Comparison of ENCODE assay signal across 8 mouse cellular contexts in genomic region chr14:25739957-25740565, GRCm38 (mm10). TPM values are rescaled to one million over a fixed set of nuclear protein-coding genes. Genes with fewer than 3 reads are reported as not detected.
DNase-seq lines count a peak whose midpoint lies in the region; ATAC-seq and TF ChIP-seq lines count a peak whose summit lies in the region.
"Had no signal": no experiment of that assay in that cellular context is flagged by ENCODE, and none has a peak within 500 bp of the region (broad histone marks: within the 10 kb centered on the region; RNA-seq: fewer than 3 reads in every experiment).

No protein-coding gene starts in this region.

- TF ChIP-seq EP300 in stomach, postnatal 0 days (optimal IDR thresholded peaks at IDR 0.05): no peak

- no peak overlapping the region for H3K4me2 ChIP-seq in stomach, embryonic 16.5 days (ENCODE audit: low read depth, low read length)
- no peak overlapping the region for H3K4me2 ChIP-seq in stomach, postnatal 0 days (replicated peaks; ENCODE audit: low read depth)
- H3K4me2 ChIP-seq: liver, embryonic 15.5 days had no signal

- no peak for DNase-seq in stomach, postnatal 0 days (ENCODE audit: low spot score)
- DNase-seq in frontal cortex, postnatal 10 days (ENCODE audit: low spot score in 2 of 2): peak; percentile 69 to 82
- peak; percentile 78 for DNase-seq in left cerebral cortex, adult 9 months (ENCODE audit: low spot score in 2 of 2)
- DNase-seq in ovary, postnatal 14 days (ENCODE audit: low spot score): no peak
- no peak for DNase-seq in spleen, adult 18-20 months
- no peak for DNase-seq in kidney, adult 18-20 months

- 0 out of 2 replicates have a peak, but pooled peaks have one; percentile 14 for ATAC-seq in stomach, embryonic 16.5 days (ENCODE audit: insufficient read depth, low FRiP score)
- no peak for ATAC-seq in stomach, postnatal 0 days (ENCODE audit: low FRiP score, low TSS enrichment)

- TF ChIP-seq CTCF in stomach, postnatal 0 days (IDR thresholded peaks at IDR 0.05; ENCODE audit: low read depth): no peak

- peaks cover 3% of the 10 kb centered on the region; the same call in 1 of the 2 replicates for H3K36me3 ChIP-seq in stomach, embryonic 16.5 days (ENCODE audit: control insufficient read depth, insufficient read depth, low read length)
- H3K36me3 ChIP-seq in stomach, postnatal 0 days (ENCODE audit: control insufficient read depth, insufficient read depth, low read length): peaks cover 6% of the 10 kb centered on the region; the same call in 1 of the 2 replicates

- no peak overlapping the region for H3K9ac ChIP-seq in stomach, embryonic 16.5 days (ENCODE audit: low read length)
- H3K9ac ChIP-seq in stomach, postnatal 0 days (ENCODE audit: low read length): no peak overlapping the region
- H3K9ac ChIP-seq: liver, embryonic 15.5 days had no signal

- H3K4me3 ChIP-seq in stomach, embryonic 16.5 days (replicated peaks; ENCODE audit: low read length): no peak overlapping the region
- no peak overlapping the region for H3K4me3 ChIP-seq in stomach, postnatal 0 days (ENCODE audit: low read depth, low read length)
- H3K4me3 ChIP-seq: liver, embryonic 15.5 days had no signal

- no peaks in the 10 kb centered on the region for H3K9me3 ChIP-seq in stomach, embryonic 16.5 days (replicated peaks; ENCODE audit: control insufficient read depth, low read length)
- H3K9me3 ChIP-seq in stomach, postnatal 0 days (ENCODE audit: control insufficient read depth, low read length): no peaks in the 10 kb centered on the region
- H3K9me3 ChIP-seq: liver, embryonic 15.5 days had no signal

- peaks cover 41% of the 10 kb centered on the region for H3K4me1 ChIP-seq in stomach, embryonic 16.5 days (ENCODE audit: control insufficient read depth, insufficient read depth, low read length)
- H3K4me1 ChIP-seq in stomach, postnatal 0 days (replicated peaks; ENCODE audit: control insufficient read depth, insufficient read depth): peaks cover 22% of the 10 kb centered on the region

- no peaks in the 10 kb centered on the region for H3K27me3 ChIP-seq in stomach, embryonic 16.5 days (ENCODE audit: control insufficient read depth, insufficient read depth, low read length)
- H3K27me3 ChIP-seq in stomach, postnatal 0 days (ENCODE audit: control insufficient read depth, insufficient read depth, low read length): no peaks in the 10 kb centered on the region
- H3K27me3 ChIP-seq: liver, embryonic 15.5 days had no signal

- WGBS in stomach, embryonic 16.5 days: 70% methylated on average over 4 of the region's 4 CpGs
- 79% methylated on average over 4 of the region's 4 CpGs for WGBS in stomach, postnatal 0 days

- H3K27ac ChIP-seq in stomach, embryonic 16.5 days (ENCODE audit: low read length): no peak overlapping the region
- no peak overlapping the region for H3K27ac ChIP-seq in stomach, postnatal 0 days (replicated peaks)
- H3K27ac ChIP-seq: liver, embryonic 15.5 days had no signal

RNA-seq across cellular contexts. Expression of gene Zcchc24, which starts 28.8 kb away (rescaled TPM):
- polyA plus RNA-seq in stomach, embryonic 16.5 days (2015; fragmentation: Nextera tagmentation; extraction: Ambion mirVana): 15.3 and 17.1 TPM in 2 replicates
- polyA plus RNA-seq in stomach, postnatal 0 days (2015; fragmentation: Nextera tagmentation; extraction: Ambion mirVana): 11.3 and 11.9 TPM in 2 replicates

RNA-seq across cellular contexts. Expression of gene Ppif, which starts 46.1 kb away (rescaled TPM):
- polyA plus RNA-seq in stomach, embryonic 16.5 days (2015; fragmentation: Nextera tagmentation; extraction: Ambion mirVana): 47.7 and 69.3 TPM in 2 replicates
- polyA plus RNA-seq in stomach, postnatal 0 days (2015; fragmentation: Nextera tagmentation; extraction: Ambion mirVana): 66.1 and 74.6 TPM in 2 replicates

Comparison
In these comparisons a context has a peak if more than half of its experiments do, and no peak if none do; other contexts are left out.
1. DNase-seq: peak in frontal cortex, postnatal 10 days (2 of 2) and left cerebral cortex, adult 9 months (2 of 2); none in stomach, postnatal 0 days (single experiment), ovary, postnatal 14 days (single experiment), spleen, adult 18-20 months (0 of 2) and kidney, adult 18-20 months (single experiment).